Comparison of ENCODE assay signal across 8 mouse cellular contexts in the genomic region with DNA sequence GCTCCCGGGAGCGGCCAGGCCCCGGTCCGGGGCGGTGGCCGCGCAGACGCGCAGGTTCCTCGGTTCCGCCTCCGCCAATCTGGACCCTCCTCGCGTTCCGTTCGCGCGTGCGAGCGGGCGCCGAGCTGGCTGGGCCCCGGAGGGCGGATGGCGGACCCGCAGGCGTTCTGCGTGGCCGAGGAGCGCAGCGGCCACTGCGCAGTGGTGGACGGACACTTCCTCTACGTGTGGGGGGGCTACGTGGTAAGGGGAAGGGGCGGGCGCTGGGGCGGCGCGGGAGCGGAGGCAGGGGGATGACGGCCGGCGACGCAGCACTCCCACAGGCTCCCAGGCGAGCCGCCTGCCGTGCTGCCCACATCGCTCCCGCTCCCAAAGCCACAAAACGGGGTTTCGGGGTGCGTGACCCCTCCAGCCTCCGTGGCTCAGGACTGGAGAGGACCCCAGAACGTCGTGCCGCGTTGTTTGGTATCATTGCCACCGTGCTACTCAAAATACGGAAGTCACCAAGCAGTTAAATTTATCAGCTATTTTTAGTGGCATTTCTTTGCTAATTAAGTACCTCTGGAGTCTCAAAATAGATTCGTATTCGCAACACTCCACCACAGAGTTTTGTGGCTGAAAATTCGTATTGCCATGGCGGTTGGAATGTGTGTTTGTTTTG. TPM values are rescaled to one million over a fixed set of nuclear protein-coding genes. Genes with fewer than 3 reads are reported as not detected.
DNase-seq lines count a peak whose midpoint lies in the region; ATAC-seq lines count a peak whose summit lies in the region.

No protein-coding gene starts in this region.

- H3K4me3 ChIP-seq in hindbrain, embryonic 12.5 days, result peak overlapping the region; percentile 71

- peak; percentile 94 for ATAC-seq in hindbrain, embryonic 12.5 days (ENCODE audit: low FRiP score)

- H3K27ac ChIP-seq in hindbrain, embryonic 12.5 days, result peak overlapping the region; percentile 84

- 0 out of 2 replicates have a peak, but pooled peaks cover 7% of the 10 kb centered on the region for H3K4me1 ChIP-seq in hindbrain, embryonic 12.5 days

- WGBS in hindbrain, embryonic 12.5 days, result under 1% methylated on average over 64 of the region's 64 CpGs

- H3K36me3 ChIP-seq in hindbrain, embryonic 12.5 days, result no peaks in the 10 kb centered on the region

- no peaks in the 10 kb centered on the region for H3K9me3 ChIP-seq in hindbrain, embryonic 12.5 days (replicated peaks)

- peak; percentile 67 for DNase-seq in MN1 (ENCODE audit: low spot score)
- DNase-seq in cerebellum, postnatal 10 days, result peak; percentile 88 to 91
- peak; percentile 39 to 70 for DNase-seq in frontal cortex, postnatal 10 days (ENCODE audit: low spot score in 2 of 2)
- peak; percentile 59 to 76 for DNase-seq in layer of hippocampus, postnatal 25 days (ENCODE audit: extremely low spot score in 1 of 2, low spot score in 1 of 2)
- peak; percentile 66 for DNase-seq in lung, postnatal 25 days (ENCODE audit: low spot score)
- peak; percentile 72 for DNase-seq in retina, embryonic 14.5 days (ENCODE audit: low spot score)
- DNase-seq in thymus, postnatal 36 days, result peak; percentile 49 to 53

- peak overlapping the region; percentile 63 for H3K4me2 ChIP-seq in hindbrain, embryonic 12.5 days (replicated peaks)

- H3K27me3 ChIP-seq in hindbrain, embryonic 12.5 days, result no peaks in the 10 kb centered on the region

- H3K9ac ChIP-seq in hindbrain, embryonic 12.5 days, result peak overlapping the region; percentile 90

RNA-seq across cellular contexts. Expression of gene Klhdc1, which starts 0.9 kb away (rescaled TPM):
- 5.8 and 6.6 TPM in 2 replicates for polyA plus RNA-seq in hindbrain, embryonic 12.5 days (2016; fragmentation: Nextera tagmentation; extraction: Ambion mirVana)
- 10 to 100 TPM; 15.2 to 18.4 TPM for total RNA-seq in layer of hippocampus, postnatal 25 days (2021)

RNA-seq across cellular contexts. Expression of gene Pole2, which starts 13.9 kb away (rescaled TPM):
- 15.3 and 15.7 TPM in 2 replicates for polyA plus RNA-seq in hindbrain, embryonic 12.5 days (2016; fragmentation: Nextera tagmentation; extraction: Ambion mirVana)
- 1 to 10 TPM in 1 of 2 experiments, under 1 TPM in 1; 0.27 to 1.4 TPM for total RNA-seq in layer of hippocampus, postnatal 25 days (2021)

RNA-seq across cellular contexts. Expression of gene Gm49384, which starts 37.8 kb away (rescaled TPM):
- polyA plus RNA-seq in hindbrain, embryonic 12.5 days (2016; fragmentation: Nextera tagmentation; extraction: Ambion mirVana), result 20.0 and 21.0 TPM in 2 replicates
- 1 to 10 TPM; 3.4 to 3.8 TPM for total RNA-seq in layer of hippocampus, postnatal 25 days (2021)

RNA-seq across cellular contexts. Expression of gene Dnaaf2, which starts 43.7 kb away (rescaled TPM):
- polyA plus RNA-seq in hindbrain, embryonic 12.5 days (2016; fragmentation: Nextera tagmentation; extraction: Ambion mirVana), result 12.7 and 13.1 TPM in 2 replicates
- 1 to 10 TPM; 1.9 to 2.1 TPM for total RNA-seq in layer of hippocampus, postnatal 25 days (2021)

RNA-seq across cellular contexts. Expression of gene Gm49383, which starts 45.0 kb away (rescaled TPM):
- 21.4 and 24.7 TPM in 2 replicates for polyA plus RNA-seq in hindbrain, embryonic 12.5 days (2016; fragmentation: Nextera tagmentation; extraction: Ambion mirVana)
- 1 to 10 TPM; 3.4 to 7.7 TPM for total RNA-seq in layer of hippocampus, postnatal 25 days (2021)

Comparison
In these comparisons a context has a peak if more than half of its experiments do, and no peak if none do; other contexts are left out.
1. Peak in every context shown above with its lines: DNase-seq, ATAC-seq, H3K4me3 ChIP-seq and H3K27ac ChIP-seq.